Mouse (Mus musculus): ENCODE measurements around the gene Fgfr2.

DNA sequence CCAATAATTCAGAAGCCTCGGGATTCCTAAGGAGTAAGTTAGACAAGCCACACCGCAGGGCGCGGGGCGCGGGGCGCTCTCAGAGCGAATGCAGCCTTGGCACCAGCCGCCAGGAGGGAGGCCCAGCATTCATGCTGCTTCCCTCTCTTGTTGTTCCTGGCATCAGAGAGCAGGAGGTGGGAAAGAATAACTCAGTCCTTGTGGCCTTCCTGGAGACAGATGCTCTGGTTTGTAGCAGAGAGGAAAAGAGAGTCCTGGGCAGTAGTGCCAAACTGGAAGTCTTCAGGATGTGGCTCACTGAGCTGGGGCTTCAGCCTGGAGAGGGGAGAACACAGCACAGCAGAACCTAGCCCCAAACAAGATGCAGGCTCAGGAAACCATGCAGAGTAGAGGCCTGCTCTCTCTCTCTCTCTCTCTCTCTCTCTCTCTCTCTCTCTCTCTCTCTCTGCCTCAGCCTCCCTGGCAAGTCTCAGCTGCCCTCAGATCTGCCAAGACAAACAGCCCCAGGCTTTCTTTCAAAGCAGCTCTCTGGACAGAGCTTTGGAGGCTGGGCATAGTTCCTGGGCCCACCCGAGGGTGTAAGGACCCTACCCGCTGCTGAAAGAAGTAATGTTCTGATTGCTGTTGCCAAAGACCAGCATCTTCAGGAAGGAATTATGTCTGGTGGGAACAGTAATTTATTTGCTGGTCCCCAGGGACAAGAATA is 2790.5 kb downstream of the Fgfr2 start:
- no peak for TF ChIP-seq POLR2A (IDR thresholded peaks at IDR 0.05; ENCODE audit: low read depth, low read length)
- no peak for TF ChIP-seq CTCF (conservative IDR thresholded peaks at IDR 0.05; ENCODE audit: insufficient read depth, insufficient read length, low read depth, low read length)

All from kidney, adult 2 months (tissue).